In the genomic region with DNA sequence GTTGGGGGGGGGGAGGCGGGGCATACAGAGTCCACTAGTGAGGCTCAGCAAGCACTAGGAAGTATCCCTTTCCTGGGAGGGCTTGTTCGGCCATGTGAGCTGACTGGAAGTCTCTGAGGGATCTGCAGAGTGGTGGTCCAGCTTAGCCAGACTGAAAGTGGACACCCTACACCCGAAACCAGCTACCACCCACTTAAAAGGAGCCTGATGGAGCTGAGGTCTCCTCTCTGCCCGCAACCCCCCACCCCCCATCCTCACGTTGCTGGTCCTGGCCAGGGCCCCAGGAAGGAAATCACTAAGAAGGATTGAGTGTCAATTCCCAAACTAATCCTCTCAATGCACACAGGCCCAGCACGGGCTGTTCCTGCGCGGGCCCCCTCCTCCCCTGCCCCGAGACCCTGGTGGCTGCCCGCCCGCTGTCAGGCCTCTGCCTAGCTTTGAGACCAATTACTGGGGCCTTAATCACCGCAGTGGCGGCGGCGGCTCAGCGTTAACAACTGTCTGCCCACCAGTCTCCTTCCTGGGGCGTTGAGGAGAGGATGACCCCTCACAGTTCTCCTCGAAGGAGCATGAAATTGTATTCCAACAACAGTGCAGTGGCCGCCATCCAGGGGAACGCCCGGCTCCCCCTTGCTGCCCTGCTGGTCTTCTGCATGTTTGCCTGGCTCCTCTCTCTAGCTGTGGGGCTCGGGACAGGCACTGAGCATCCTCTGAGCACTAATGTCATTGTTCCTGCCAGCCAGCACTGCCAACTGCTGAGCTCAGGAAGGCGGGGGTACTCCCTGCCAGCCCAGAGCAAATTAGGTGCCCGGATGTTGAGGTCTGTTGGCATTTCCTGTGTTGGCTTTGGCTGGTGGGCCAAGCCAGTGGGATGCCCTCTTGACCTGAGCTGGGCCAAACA, we compare ENCODE assay signal across 9 mouse cellular contexts. TPM values are rescaled to one million over a fixed set of nuclear protein-coding genes. Genes with fewer than 3 reads are reported as not detected.
DNase-seq lines count a peak whose midpoint lies in the region; ATAC-seq and TF ChIP-seq lines count a peak whose summit lies in the region.
"Had no signal": no experiment of that assay in that cellular context is flagged by ENCODE, and none has a peak within 500 bp of the region (broad histone marks: within the 10 kb centered on the region; RNA-seq: fewer than 3 reads in every experiment).

No protein-coding gene starts in this region.

- 6% methylated on average over 24 of the region's 24 CpGs for WGBS in embryonic facial prominence, embryonic 12.5 days
- 11% methylated on average over 24 of the region's 24 CpGs for WGBS in limb, embryonic 12.5 days
- 17% methylated on average over 24 of the region's 24 CpGs for WGBS in neural tube, embryonic 14.5 days
- WGBS in kidney, adult 2 months, result 41% methylated on average over 24 of the region's 24 CpGs

- no peak for TF ChIP-seq POLR2A in kidney, adult 2 months (IDR thresholded peaks at IDR 0.05; ENCODE audit: low read depth, low read length)

- H3K27me3 ChIP-seq in embryonic facial prominence, embryonic 12.5 days, result peaks cover 16% of the 10 kb centered on the region
- H3K27me3 ChIP-seq in limb, embryonic 12.5 days, result peaks cover 3% of the 10 kb centered on the region; the same call in 1 of the 2 replicates
- no peaks in the 10 kb centered on the region for H3K27me3 ChIP-seq in neural tube, embryonic 14.5 days (ENCODE audit: control insufficient read depth, insufficient read depth, low read length)
- H3K27me3 ChIP-seq in kidney, adult 2 months (replicated peaks; ENCODE audit: control insufficient read depth, insufficient read depth, low read length), result no peaks in the 10 kb centered on the region

- ATAC-seq in embryonic facial prominence, embryonic 12.5 days (ENCODE audit: insufficient number of reproducible peaks, insufficient read depth, low FRiP score, low TSS enrichment), result peak; percentile 57; the same call in 1 of the 2 replicates
- ATAC-seq in limb, embryonic 12.5 days (ENCODE audit: insufficient number of reproducible peaks, insufficient read depth, low FRiP score, low TSS enrichment, low read depth), result peak; percentile 43
- peak; percentile 68 for ATAC-seq in neural tube, embryonic 14.5 days (ENCODE audit: low read depth)

- TF ChIP-seq CTCF in kidney, adult 2 months (conservative IDR thresholded peaks at IDR 0.05; ENCODE audit: insufficient read depth, insufficient read length, low read depth, low read length), result no peak

- peak; percentile 38 to 43 for DNase-seq in layer of hippocampus, postnatal 10 days (ENCODE audit: low spot score in 2 of 2)
- no peak for DNase-seq in layer of hippocampus, adult 18-20 months (ENCODE audit: low spot score in 2 of 2)
- DNase-seq in urinary bladder, postnatal 4 days (ENCODE audit: low spot score in 2 of 2), result no peak
- DNase-seq in yolk sac, embryonic 10.5 days (ENCODE audit: low spot score), result no peak
- no peak for DNase-seq in kidney, adult 2 months

- no peaks in the 10 kb centered on the region for H3K36me3 ChIP-seq in embryonic facial prominence, embryonic 12.5 days
- no peaks in the 10 kb centered on the region for H3K36me3 ChIP-seq in limb, embryonic 12.5 days
- H3K36me3 ChIP-seq in neural tube, embryonic 14.5 days (ENCODE audit: control insufficient read depth, insufficient read depth, low read length), result no peaks in the 10 kb centered on the region
- H3K36me3 ChIP-seq in kidney, adult 2 months (ENCODE audit: control insufficient read depth, insufficient read depth, low read length), result no peaks in the 10 kb centered on the region

- peak overlapping the region; percentile 77 for H3K27ac ChIP-seq in embryonic facial prominence, embryonic 12.5 days
- peak overlapping the region; percentile 82 for H3K27ac ChIP-seq in limb, embryonic 12.5 days
- no peak overlapping the region; the same call in 1 of the 2 replicates for H3K27ac ChIP-seq in neural tube, embryonic 14.5 days (ENCODE audit: low read depth, low read length)
- no peak overlapping the region for H3K27ac ChIP-seq in kidney, adult 2 months (ENCODE audit: insufficient read depth, low read depth, low read length)

- H3K4me1 ChIP-seq in embryonic facial prominence, embryonic 12.5 days, result peaks cover 49% of the 10 kb centered on the region
- peaks cover 54% of the 10 kb centered on the region for H3K4me1 ChIP-seq in limb, embryonic 12.5 days (replicated peaks)
- H3K4me1 ChIP-seq in neural tube, embryonic 14.5 days (ENCODE audit: control insufficient read depth, insufficient read depth, low read length), result 0 out of 2 replicates have a peak, but pooled peaks cover 4% of the 10 kb centered on the region
- no peaks in the 10 kb centered on the region for H3K4me1 ChIP-seq in kidney, adult 2 months (ENCODE audit: control insufficient read depth, insufficient read depth, low read length)

- no peak overlapping the region for H3K4me3 ChIP-seq in embryonic facial prominence, embryonic 12.5 days
- no peak overlapping the region for H3K4me3 ChIP-seq in limb, embryonic 12.5 days (replicated peaks)
- H3K4me3 ChIP-seq in neural tube, embryonic 14.5 days (ENCODE audit: low read depth, low read length), result no peak overlapping the region
- no peak overlapping the region for H3K4me3 ChIP-seq in kidney, adult 2 months (ENCODE audit: insufficient read depth, low read depth, low read length)

- H3K9me3 ChIP-seq in embryonic facial prominence, embryonic 12.5 days, result no peaks in the 10 kb centered on the region
- no peaks in the 10 kb centered on the region for H3K9me3 ChIP-seq in limb, embryonic 12.5 days
- H3K9me3 ChIP-seq in neural tube, embryonic 14.5 days (ENCODE audit: control insufficient read depth, low read length), result no peaks in the 10 kb centered on the region

- H3K9ac ChIP-seq in embryonic facial prominence, embryonic 12.5 days, result 0 out of 2 replicates have a peak overlapping the region, but pooled peaks have one; percentile 24
- no peak overlapping the region; the same call in 1 of the 2 replicates for H3K9ac ChIP-seq in limb, embryonic 12.5 days (replicated peaks)
- no peak overlapping the region for H3K9ac ChIP-seq in neural tube, embryonic 14.5 days (replicated peaks; ENCODE audit: low read depth, low read length)

- peak overlapping the region; percentile 36 for H3K4me2 ChIP-seq in embryonic facial prominence, embryonic 12.5 days (replicated peaks)
- H3K4me2 ChIP-seq in limb, embryonic 12.5 days, result peak overlapping the region; percentile 40
- no peak overlapping the region for H3K4me2 ChIP-seq in neural tube, embryonic 14.5 days (ENCODE audit: low read depth, low read length)

RNA-seq across cellular contexts. Expression of a gene that starts 18.1 kb away (rescaled TPM):
- 10 to 100 TPM; 57.4 to 85.0 TPM for total RNA-seq in layer of hippocampus, postnatal 10 days (2021)
- 10 to 100 TPM; 56.0 to 72.8 TPM for total RNA-seq in layer of hippocampus, adult 18-20 months (2021)
- polyA plus RNA-seq in embryonic facial prominence, embryonic 12.5 days (2016; fragmentation: Nextera tagmentation; extraction: Ambion mirVana), result 79.0 and 88.2 TPM in 2 replicates
- polyA plus RNA-seq in limb, embryonic 12.5 days (2016; fragmentation: Nextera tagmentation; extraction: Ambion mirVana), result 80.6 and 83.3 TPM in 2 replicates
- 76.8 and 76.9 TPM in 2 replicates for polyA plus RNA-seq in neural tube, embryonic 14.5 days (2014; fragmentation: Nextera tagmentation; extraction: Ambion mirVana)
- 101 and 112 TPM in 2 replicates for polyA plus RNA-seq in kidney, adult 2 months (2012; rRNA removed)

RNA-seq across cellular contexts. Expression of a gene that starts 23.6 kb away (rescaled TPM):
- 1 to 10 TPM; 5.1 to 6.0 TPM for total RNA-seq in layer of hippocampus, postnatal 10 days (2021)
- total RNA-seq in layer of hippocampus, adult 18-20 months (2021), result 1 to 10 TPM; 4.5 to 5.5 TPM
- polyA plus RNA-seq in embryonic facial prominence, embryonic 12.5 days (2016; fragmentation: Nextera tagmentation; extraction: Ambion mirVana), result 15.4 and 19.1 TPM in 2 replicates
- polyA plus RNA-seq in limb, embryonic 12.5 days (2016; fragmentation: Nextera tagmentation; extraction: Ambion mirVana), result 17.0 and 17.8 TPM in 2 replicates
- polyA plus RNA-seq in neural tube, embryonic 14.5 days (2014; fragmentation: Nextera tagmentation; extraction: Ambion mirVana), result 7.9 and 8.9 TPM in 2 replicates
- polyA plus RNA-seq in kidney, adult 2 months (2012; rRNA removed), result 1.1 and 1.2 TPM in 2 replicates
- total RNA-seq: liver, adult 2 months had no signal
- polyA plus RNA-seq: liver, adult 2 months had no signal

RNA-seq across cellular contexts. Expression of a gene that starts 50.1 kb away (rescaled TPM):
- total RNA-seq in layer of hippocampus, postnatal 10 days (2021), result 10 to 100 TPM; 41.5 to 48.4 TPM
- 10 to 100 TPM; 36.9 to 38.9 TPM for total RNA-seq in layer of hippocampus, adult 18-20 months (2021)
- 1.7 and 2.2 TPM in 2 replicates for polyA plus RNA-seq in embryonic facial prominence, embryonic 12.5 days (2016; fragmentation: Nextera tagmentation; extraction: Ambion mirVana)
- 0.46 and 0.56 TPM in 2 replicates for polyA plus RNA-seq in limb, embryonic 12.5 days (2016; fragmentation: Nextera tagmentation; extraction: Ambion mirVana)
- polyA plus RNA-seq in neural tube, embryonic 14.5 days (2014; fragmentation: Nextera tagmentation; extraction: Ambion mirVana), result 22.1 and 28.3 TPM in 2 replicates
- 0.89 and 0.98 TPM in 2 replicates for polyA plus RNA-seq in kidney, adult 2 months (2012; rRNA removed)

Comparison
In these comparisons a context has a peak if more than half of its experiments do, and no peak if none do; other contexts are left out.
1. DNase-seq: peak in layer of hippocampus, postnatal 10 days (2 of 2); none in layer of hippocampus, adult 18-20 months (0 of 2), urinary bladder, postnatal 4 days (0 of 2), yolk sac, embryonic 10.5 days (single experiment) and kidney, adult 2 months (single experiment).
2. H3K27ac ChIP-seq: peak in embryonic facial prominence, embryonic 12.5 days (single experiment) and limb, embryonic 12.5 days (single experiment); none in neural tube, embryonic 14.5 days (single experiment) and kidney, adult 2 months (single experiment).
3. Peak in every context shown above with its lines, with median percentiles within 50 percentile points of each other: ATAC-seq.